Mouse (Mus musculus) G1E (cell line): Measurements from ENCODE around the gene Rab3il1.

Source experiments
- CTCF ChIP-seq: IDR thresholded peaks from 2 replicates; pipeline ENCODE4 v1.5.1; 2012; ENCODE audit warnings: low read depth, low read length, inconsistent platforms, mixed read lengths
- GATA1 ChIP-seq: IDR thresholded peaks from 2 replicates; pipeline ENCODE4 v1.6.1; 2012; ENCODE audit warnings: borderline replicate concordance, low read length, inconsistent platforms, mixed read lengths

DNA sequence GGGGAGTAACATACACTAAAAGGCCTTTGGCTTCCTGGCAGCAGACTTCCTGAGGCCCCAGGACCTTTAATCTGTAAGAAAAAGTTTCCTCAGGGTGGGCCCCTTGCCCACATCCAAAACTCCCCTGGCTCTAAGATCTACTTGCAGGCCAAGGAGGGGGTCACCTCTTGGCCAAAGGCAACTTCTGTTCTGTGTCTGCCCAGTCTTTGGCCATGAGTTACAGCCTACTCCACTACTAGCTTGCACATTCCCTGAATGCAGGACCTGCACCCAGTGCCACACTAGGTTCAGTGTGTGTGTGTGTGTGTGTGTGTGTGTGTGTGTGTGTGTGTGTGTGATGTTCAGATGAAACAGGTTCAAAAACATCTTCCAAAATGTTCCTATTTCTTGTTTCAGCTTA lies 13.9 kb upstream of the Rab3il1 start:
- TF ChIP-seq CTCF (no peak), GATA1 (no peak)
